Mouse (Mus musculus): ENCODE measurements around the gene Slc7a11.

DNA sequence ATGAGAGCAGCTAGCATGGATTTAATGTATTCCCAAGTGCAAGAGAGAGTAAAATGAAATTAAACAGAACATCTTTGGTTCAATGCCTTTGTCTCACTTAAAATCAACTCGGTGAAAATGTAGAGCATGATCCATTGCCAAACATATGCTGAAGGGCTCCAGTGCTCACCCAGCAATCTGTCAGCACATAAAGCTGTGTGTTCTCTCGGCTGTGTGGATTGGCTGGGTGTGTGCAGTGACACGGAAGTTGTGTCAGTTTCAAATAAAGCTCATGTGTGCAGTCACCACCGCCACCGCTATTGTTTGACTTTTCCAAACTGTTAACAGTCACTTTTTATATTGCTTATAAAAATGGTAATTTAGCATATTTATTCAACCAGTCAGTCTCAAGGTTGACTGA lies 398.7 kb downstream of the Slc7a11 start:
- TF ChIP-seq CTCF (IDR thresholded peaks at IDR 0.05; ENCODE audit: insufficient read depth, low read depth, low read length) = no peak
- TF ChIP-seq POLR2A (IDR thresholded peaks at IDR 0.05; ENCODE audit: insufficient read depth, low read depth, low read length) = no peak
